Mouse (Mus musculus) gastrocnemius, postnatal 4 days (tissue): ENCODE measurements around the gene Gng2. TPM values are rescaled to one million over a fixed set of nuclear protein-coding genes. Genes with fewer than 3 reads are reported as not detected.
A peak's percentile ranks its signal among the peaks of the same experiment; 100 is the strongest.

ENCODE experiments used
- DNase-seq, 2 experiments: peaks; one replicate each; pipeline ENCODE4 v3.0.0; 2021 to 2022; ENCODE audit warnings: low spot score in 2 of 2, mixed read lengths in 2 of 2
- long read RNA-seq, 2 experiments: library from polyadenylated mRNA; stranded (forward); transcript quantifications; one replicate each; pipeline ENCODE4 v2.0.0; 2021
- total RNA-seq, 2 experiments: library from RNA; stranded (reverse); gene quantifications; 2 replicates each; pipeline ENCODE4 v1.2.3; 2021

The Gng2 gene
- 10 to 100 TPM; 28.0 to 34.7 TPM for total RNA-seq
- long read RNA-seq, experiment 1, partial matches to known transcripts: 0 of 1 reads
- long read RNA-seq, experiment 1, other reads (novel, unspliced or antisense): 1 of 1 reads
- long read RNA-seq, experiment 2, partial matches to known transcripts: 0 of 2 reads
- long read RNA-seq, experiment 2, other reads (novel, unspliced or antisense): 1 of 2 reads

GRCm38 (mm10) chr14:19977271-19978024 is at the start of gene Gng2:
Gng2 (minus strand) TSS chr14:19977627.
- peak in 1 of 2 experiments; percentile 32 for DNase-seq

GRCm38 (mm10) chr14:20024888-20025719 is 47.7 kb upstream of the Gng2 start:
- DNase-seq: no peak

- no peak for DNase-seq
These were observed 46.5 kb upstream of the Gng2 start for GRCm38 (mm10) chr14:20023939-20024338.

GRCm38 (mm10) chr14:20019486-20019885 is 42.1 kb upstream of the Gng2 start:
- no peak for DNase-seq

- no peak for DNase-seq
These were observed 35.3 kb upstream of the Gng2 start for GRCm38 (mm10) chr14:20012506-20013275.

- DNase-seq: no peak
These were observed 30.0 kb upstream of the Gng2 start for GRCm38 (mm10) chr14:20007446-20007845.

- DNase-seq: no peak
These were observed 27.4 kb upstream of the Gng2 start for GRCm38 (mm10) chr14:20004777-20005289.

- DNase-seq: no peak
These were observed 19.4 kb upstream of the Gng2 start for GRCm38 (mm10) chr14:19996853-19997252.

- no peak for DNase-seq
These were observed 18.5 kb upstream of the Gng2 start for GRCm38 (mm10) chr14:19995943-19996342.

GRCm38 (mm10) chr14:19994068-19994467 is 16.6 kb upstream of the Gng2 start:
- DNase-seq: no peak

- no peak for DNase-seq
These were observed 16.1 kb upstream of the Gng2 start for GRCm38 (mm10) chr14:19993570-19993883.

GRCm38 (mm10) chr14:19992873-19993569 is 15.6 kb upstream of the Gng2 start:
- DNase-seq: no peak

GRCm38 (mm10) chr14:19991861-19992260 is 14.4 kb upstream of the Gng2 start:
- no peak for DNase-seq

GRCm38 (mm10) chr14:19990436-19990993 is 13.1 kb upstream of the Gng2 start:
- DNase-seq: no peak

- DNase-seq: no peak
These were observed 11.0 kb upstream of the Gng2 start for GRCm38 (mm10) chr14:19988410-19988809.

- no peak for DNase-seq
These were observed 10.0 kb upstream of the Gng2 start for GRCm38 (mm10) chr14:19987358-19987834.

- DNase-seq: peak; percentile 24 to 68
These were observed 9.4 kb upstream of the Gng2 start for GRCm38 (mm10) chr14:19986614-19987357.

- DNase-seq: no peak
These were observed 8.6 kb upstream of the Gng2 start for GRCm38 (mm10) chr14:19985912-19986613.
